Mouse (Mus musculus): ENCODE data around the gene Fkbp11. TPM values are rescaled to one million over a fixed set of nuclear protein-coding genes. Genes with fewer than 3 reads are reported as not detected.

Gene Fkbp11
- polyA plus RNA-seq, 1 experiment from 2014 or later: 3.6 TPM

DNA sequence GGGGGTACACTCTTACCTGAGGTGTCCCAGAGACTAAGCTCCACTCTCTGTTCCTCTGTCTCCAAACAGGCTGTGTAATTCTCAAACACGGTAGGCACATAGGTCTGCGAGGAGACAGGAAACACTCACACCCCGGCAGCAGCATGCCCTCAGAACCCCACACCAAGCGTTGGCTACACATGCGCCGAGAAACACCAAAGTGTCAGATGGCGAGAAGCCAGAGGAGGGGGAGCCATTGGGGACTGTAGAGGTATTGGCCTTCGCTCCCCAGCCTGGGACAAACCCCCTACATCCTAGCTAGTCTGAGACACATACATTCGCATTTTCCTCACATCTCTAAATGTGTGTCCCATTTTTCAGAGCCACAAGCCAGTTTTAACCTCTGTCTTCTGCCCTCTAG is 51.5 kb downstream of the Fkbp11 start:
- peak overlapping the region; percentile 97 for H3K4me2 ChIP-seq (ENCODE audit: low read depth, low read length)
- peak overlapping the region; percentile 40 for H3K4me3 ChIP-seq (ENCODE audit: low read depth, low read length)
- peaks cover 21% of the 10 kb centered on the region; the same call in 1 of the 2 replicates for H3K4me1 ChIP-seq (ENCODE audit: control insufficient read depth, insufficient read depth, low read length)
- H3K9ac ChIP-seq (replicated peaks; ENCODE audit: low read depth, low read length): peak overlapping the region; percentile 58
- no peaks in the 10 kb centered on the region for H3K9me3 ChIP-seq (ENCODE audit: control insufficient read depth, low read length)
- no peaks in the 10 kb centered on the region for H3K27me3 ChIP-seq (ENCODE audit: control insufficient read depth, insufficient read depth, low read length)
- H3K36me3 ChIP-seq (ENCODE audit: control insufficient read depth, insufficient read depth, low read length): no peaks in the 10 kb centered on the region
- H3K27ac ChIP-seq (ENCODE audit: low read depth, low read length): no peak overlapping the region
- 1% methylated on average over 9 of the region's 9 CpGs for WGBS
- no peak for ATAC-seq (ENCODE audit: low read depth)

DNA sequence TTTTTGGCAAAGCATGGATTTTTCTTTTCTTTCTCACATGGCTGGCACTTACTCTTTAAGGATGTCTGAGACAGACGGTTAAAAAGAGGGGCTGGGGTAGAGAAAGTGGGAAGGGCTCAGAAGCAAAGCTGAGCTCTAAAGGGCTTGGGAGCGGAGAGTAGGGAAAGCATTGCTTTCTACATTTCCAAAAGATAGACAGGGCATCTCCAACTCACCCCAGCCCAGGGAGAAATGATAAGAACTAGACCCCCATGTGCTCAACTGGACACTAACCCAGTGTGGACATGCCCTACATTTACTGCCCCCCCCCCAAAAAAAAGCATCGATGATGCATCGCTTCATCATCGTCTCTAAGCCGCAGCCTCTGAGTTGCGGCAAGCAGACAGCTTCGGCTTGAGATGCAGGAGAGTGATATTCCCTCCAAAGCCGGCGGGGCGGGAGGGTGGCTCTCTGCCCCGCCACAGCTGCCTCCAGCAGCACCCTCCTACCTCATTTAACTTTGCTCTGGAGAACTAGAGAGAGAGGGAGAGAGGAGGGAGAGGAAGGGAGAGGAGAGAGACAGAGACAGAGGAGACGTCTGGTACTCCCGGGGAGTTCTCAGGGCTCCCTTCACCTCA is 52.3 kb downstream of the Fkbp11 start:
- H3K36me3 ChIP-seq (ENCODE audit: control insufficient read depth, insufficient read depth, low read length): no peaks in the 10 kb centered on the region
- H3K27me3 ChIP-seq (ENCODE audit: control insufficient read depth, insufficient read depth, low read length): no peaks in the 10 kb centered on the region
- peak overlapping the region; percentile 21 for H3K9ac ChIP-seq (replicated peaks; ENCODE audit: low read depth, low read length)
- H3K4me2 ChIP-seq (ENCODE audit: low read depth, low read length): peak overlapping the region; percentile 97
- peaks cover 21% of the 10 kb centered on the region; the same call in 1 of the 2 replicates for H3K4me1 ChIP-seq (ENCODE audit: control insufficient read depth, insufficient read depth, low read length)
- H3K9me3 ChIP-seq (ENCODE audit: control insufficient read depth, low read length): no peaks in the 10 kb centered on the region
- 3% methylated on average over 14 of the region's 14 CpGs for WGBS
- peak overlapping the region; percentile 44; the same call in 1 of the 2 replicates for H3K27ac ChIP-seq (ENCODE audit: low read depth, low read length)
- no peak for ATAC-seq (ENCODE audit: low read depth)
- H3K4me3 ChIP-seq (ENCODE audit: low read depth, low read length): peak overlapping the region; percentile 40

DNA sequence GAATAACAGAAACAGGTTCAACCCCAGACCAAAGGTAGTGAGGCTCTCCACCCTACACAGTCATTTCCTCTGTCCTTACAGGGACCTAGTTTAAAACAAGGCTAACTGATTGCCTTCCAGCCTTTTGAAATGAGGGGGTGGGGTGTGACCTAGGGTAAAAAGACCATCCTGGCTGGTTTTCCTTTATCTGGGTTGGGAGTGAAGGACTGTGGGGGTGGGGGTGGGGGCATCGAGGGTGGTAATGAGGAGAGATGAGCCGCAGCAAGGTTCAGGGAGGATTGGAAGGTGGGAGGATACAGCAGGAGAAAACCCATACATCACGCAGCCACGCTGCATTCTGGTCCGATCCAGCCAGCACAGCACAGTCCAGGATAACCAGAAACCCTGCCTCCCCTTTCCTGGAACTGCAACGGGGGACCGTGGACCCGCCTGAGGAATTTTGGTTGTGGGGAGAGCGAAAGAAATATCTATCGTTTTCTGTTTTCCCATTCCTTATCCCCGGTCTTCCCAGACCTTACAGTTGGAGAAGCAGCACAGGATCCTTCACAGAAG is 52.9 kb downstream of the Fkbp11 start:
- H3K4me3 ChIP-seq (ENCODE audit: low read depth, low read length): peak overlapping the region; percentile 40
- no peaks in the 10 kb centered on the region for H3K27me3 ChIP-seq (ENCODE audit: control insufficient read depth, insufficient read depth, low read length)
- H3K4me2 ChIP-seq (ENCODE audit: low read depth, low read length): peak overlapping the region; percentile 97
- ATAC-seq (ENCODE audit: low read depth): peak; percentile 32; the same call in 1 of the 2 replicates
- 3% methylated on average over 11 of the region's 11 CpGs for WGBS
- H3K9me3 ChIP-seq (ENCODE audit: control insufficient read depth, low read length): no peaks in the 10 kb centered on the region
- H3K27ac ChIP-seq (ENCODE audit: low read depth, low read length): peak overlapping the region; percentile 44; the same call in 1 of the 2 replicates
- H3K9ac ChIP-seq (replicated peaks; ENCODE audit: low read depth, low read length): peak overlapping the region; percentile 21
- H3K36me3 ChIP-seq (ENCODE audit: control insufficient read depth, insufficient read depth, low read length): no peaks in the 10 kb centered on the region
- peaks cover 21% of the 10 kb centered on the region; the same call in 1 of the 2 replicates for H3K4me1 ChIP-seq (ENCODE audit: control insufficient read depth, insufficient read depth, low read length)

Other genes starting within 250 kb of the Fkbp11 start
- not detected in 2 replicates for gene Lalba, start 245.5 kb downstream of the Fkbp11 start, polyA plus RNA-seq (2014; fragmentation: Nextera tagmentation; extraction: Ambion mirVana)
- not detected in 2 replicates for gene Olfr279, start 235.8 kb downstream of the Fkbp11 start, polyA plus RNA-seq (2014; fragmentation: Nextera tagmentation; extraction: Ambion mirVana)
- gene Kansl2, start 193.9 kb downstream of the Fkbp11 start, polyA plus RNA-seq (2014; fragmentation: Nextera tagmentation; extraction: Ambion mirVana): 99.6 and 105 TPM in 2 replicates
- 70.7 and 72.0 TPM in 2 replicates for gene Ccnt1, start 157.3 kb downstream of the Fkbp11 start, polyA plus RNA-seq (2014; fragmentation: Nextera tagmentation; extraction: Ambion mirVana)
- 0.40 TPM in 1 of 2 replicates, not detected in the other for gene 4930415O20Rik, start 157.2 kb downstream of the Fkbp11 start, polyA plus RNA-seq (2014; fragmentation: Nextera tagmentation; extraction: Ambion mirVana)
- gene Adcy6, start 118.1 kb downstream of the Fkbp11 start, polyA plus RNA-seq (2014; fragmentation: Nextera tagmentation; extraction: Ambion mirVana): 10.2 and 11.6 TPM in 2 replicates
- gene Cacnb3, start 97.4 kb downstream of the Fkbp11 start, polyA plus RNA-seq (2014; fragmentation: Nextera tagmentation; extraction: Ambion mirVana): 84.9 and 101 TPM in 2 replicates
- gene Ddx23, start 65.3 kb downstream of the Fkbp11 start, polyA plus RNA-seq (2014; fragmentation: Nextera tagmentation; extraction: Ambion mirVana): 17.9 and 24.9 TPM in 2 replicates
- gene Rnd1, start 50.7 kb downstream of the Fkbp11 start, polyA plus RNA-seq (2014; fragmentation: Nextera tagmentation; extraction: Ambion mirVana): 4.7 and 7.3 TPM in 2 replicates
- 5.2 and 6.0 TPM in 2 replicates for gene Ccdc65, start 20.0 kb downstream of the Fkbp11 start, polyA plus RNA-seq (2014; fragmentation: Nextera tagmentation; extraction: Ambion mirVana)
- 66.3 and 77.2 TPM in 2 replicates for gene Arf3, start 35.0 kb upstream of the Fkbp11 start, polyA plus RNA-seq (2014; fragmentation: Nextera tagmentation; extraction: Ambion mirVana)
- gene Wnt10b, start 50.0 kb upstream of the Fkbp11 start, polyA plus RNA-seq (2014; fragmentation: Nextera tagmentation; extraction: Ambion mirVana): 0.19 TPM in 1 of 2 replicates, not detected in the other
- gene Wnt1, start 61.7 kb upstream of the Fkbp11 start, polyA plus RNA-seq (2014; fragmentation: Nextera tagmentation; extraction: Ambion mirVana): 1.9 and 3.9 TPM in 2 replicates
- 0.44 and 0.54 TPM in 2 replicates for gene Ddn, start 81.3 kb upstream of the Fkbp11 start, polyA plus RNA-seq (2014; fragmentation: Nextera tagmentation; extraction: Ambion mirVana)
- 57.7 and 61.6 TPM in 2 replicates for gene Prkag1, start 103.3 kb upstream of the Fkbp11 start, polyA plus RNA-seq (2014; fragmentation: Nextera tagmentation; extraction: Ambion mirVana)
- gene Kmt2d, start 143.0 kb upstream of the Fkbp11 start, polyA plus RNA-seq (2014; fragmentation: Nextera tagmentation; extraction: Ambion mirVana): 14.4 and 16.8 TPM in 2 replicates
- gene Rhebl1, start 166.3 kb upstream of the Fkbp11 start, polyA plus RNA-seq (2014; fragmentation: Nextera tagmentation; extraction: Ambion mirVana): 19.9 and 21.3 TPM in 2 replicates
- gene Dhh, start 170.3 kb upstream of the Fkbp11 start, polyA plus RNA-seq (2014; fragmentation: Nextera tagmentation; extraction: Ambion mirVana): 0.32 and 2.0 TPM in 2 replicates
- 7.3 and 10.5 TPM in 2 replicates for gene Lmbr1l, start 190.0 kb upstream of the Fkbp11 start, polyA plus RNA-seq (2014; fragmentation: Nextera tagmentation; extraction: Ambion mirVana)
- 1,186 and 1,301 TPM in 2 replicates for gene Tuba1b, start 206.4 kb upstream of the Fkbp11 start, polyA plus RNA-seq (2014; fragmentation: Nextera tagmentation; extraction: Ambion mirVana)
- gene Gm49450, start 225.4 kb upstream of the Fkbp11 start, polyA plus RNA-seq (2014; fragmentation: Nextera tagmentation; extraction: Ambion mirVana): not detected in 2 replicates
- 13,706 and 14,496 TPM in 2 replicates for gene Tuba1a, start 225.5 kb upstream of the Fkbp11 start, polyA plus RNA-seq (2014; fragmentation: Nextera tagmentation; extraction: Ambion mirVana)

Data from neural tube, embryonic 14.5 days (tissue).